Mouse (Mus musculus) retina, postnatal 7 days (tissue): Measurements from ENCODE around the gene Taok2.

Experiments
- DNase-seq: peaks from one replicate; pipeline ENCODE4 v3.0.0-alpha.2; 2012; ENCODE audit warnings: low read depth, low spot score

Gene Taok2

GRCm38 (mm10) chr7:126831539-126831938 is 53.0 kb downstream of the Taok2 start, which contains the start of gene 4930451I11Rik:
Gene 4930451I11Rik (minus strand): TSS chr7:126831639.
- DNase-seq: no peak

GRCm38 (mm10) chr7:126825952-126826351 is 58.6 kb downstream of the Taok2 start:
- DNase-seq: peak; percentile 53

GRCm38 (mm10) chr7:126825403-126825802 is 59.1 kb downstream of the Taok2 start:
- DNase-seq: no peak

- DNase-seq: no peak
Observed at GRCm38 (mm10) chr7:126823940-126824339, 60.6 kb downstream of the Taok2 start.

GRCm38 (mm10) chr7:126823202-126823711 is 61.2 kb downstream of the Taok2 start:
- peak; percentile 49 for DNase-seq

- DNase-seq: no peak
Observed at GRCm38 (mm10) chr7:126822741-126823140, 61.8 kb downstream of the Taok2 start.

- peak; percentile 90 for DNase-seq
Observed at GRCm38 (mm10) chr7:126821835-126822511, 62.5 kb downstream of the Taok2 start.

- DNase-seq: no peak
Observed at GRCm38 (mm10) chr7:126818818-126819217, 65.7 kb downstream of the Taok2 start.

- no peak for DNase-seq
Observed at GRCm38 (mm10) chr7:126817595-126817994, 66.9 kb downstream of the Taok2 start.

- no peak for DNase-seq
Observed at GRCm38 (mm10) chr7:126816494-126816893, 68.0 kb downstream of the Taok2 start.

- DNase-seq: no peak
Observed at GRCm38 (mm10) chr7:126815726-126816222, 68.7 kb downstream of the Taok2 start.
